8 mouse cellular contexts compared by ENCODE assay signal in genomic region chr7:30444971-30445751, GRCm38 (mm10). TPM values are rescaled to one million over a fixed set of nuclear protein-coding genes. Genes with fewer than 3 reads are reported as not detected.
DNase-seq lines count a peak whose midpoint lies in the region; ATAC-seq and TF ChIP-seq lines count a peak whose summit lies in the region.

Gene Aplp1 (minus strand): TSS chr7:30445535.

- H3K36me3 ChIP-seq in forebrain, embryonic 10.5 days (replicated peaks), result peaks cover 13% of the 10 kb centered on the region; the same call in 1 of the 2 replicates
- H3K36me3 ChIP-seq in hindbrain, embryonic 12.5 days, result peaks cover 27% of the 10 kb centered on the region
- no peaks in the 10 kb centered on the region for H3K36me3 ChIP-seq in lung, embryonic 15.5 days

- H3K4me2 ChIP-seq in hindbrain, embryonic 12.5 days (replicated peaks), result peak within 1 kb of the TSS; percentile 84
- H3K4me2 ChIP-seq in lung, embryonic 15.5 days, result peak within 1 kb of the TSS; percentile 87

- no peak within 1 kb of the TSS for H3K27ac ChIP-seq in bone marrow macrophage, adult 2 months (ENCODE audit: insufficient read depth, low read depth, low read length)
- H3K27ac ChIP-seq in forebrain, embryonic 10.5 days, result peak within 1 kb of the TSS; percentile 85
- H3K27ac ChIP-seq in hindbrain, embryonic 12.5 days, result peak within 1 kb of the TSS; percentile 97
- no peak within 1 kb of the TSS for H3K27ac ChIP-seq in lung, embryonic 15.5 days

- no peaks in the 10 kb centered on the region; the same call in 1 of the 2 replicates for H3K4me1 ChIP-seq in bone marrow macrophage, adult 2 months (ENCODE audit: control insufficient read depth, insufficient read depth, low read length)
- H3K4me1 ChIP-seq in forebrain, embryonic 10.5 days, result peaks cover 29% of the 10 kb centered on the region
- H3K4me1 ChIP-seq in hindbrain, embryonic 12.5 days, result peaks cover 34% of the 10 kb centered on the region
- peaks cover 21% of the 10 kb centered on the region for H3K4me1 ChIP-seq in lung, embryonic 15.5 days

- ATAC-seq in hindbrain, embryonic 12.5 days (ENCODE audit: low FRiP score), result peak; percentile 78
- ATAC-seq in lung, embryonic 15.5 days (ENCODE audit: borderline replicate concordance, extremely low read depth, low FRiP score, low TSS enrichment), result peak; percentile 79

- peaks cover 17% of the 10 kb centered on the region; the same call in 1 of the 2 replicates for H3K9me3 ChIP-seq in forebrain, embryonic 10.5 days
- H3K9me3 ChIP-seq in hindbrain, embryonic 12.5 days (replicated peaks), result 0 out of 2 replicates have a peak, but pooled peaks cover 5% of the 10 kb centered on the region
- H3K9me3 ChIP-seq in lung, embryonic 15.5 days, result no peaks in the 10 kb centered on the region

- peak within 1 kb of the TSS; percentile 49 for H3K4me3 ChIP-seq in bone marrow macrophage, adult 2 months (ENCODE audit: insufficient read depth, low read length)
- peak within 1 kb of the TSS; percentile 77 for H3K4me3 ChIP-seq in forebrain, embryonic 10.5 days
- H3K4me3 ChIP-seq in hindbrain, embryonic 12.5 days, result peak within 1 kb of the TSS; percentile 78
- H3K4me3 ChIP-seq in lung, embryonic 15.5 days, result peak within 1 kb of the TSS; percentile 55

- no peak for TF ChIP-seq CTCF in bone marrow macrophage, adult 2 months (IDR thresholded peaks at IDR 0.05; ENCODE audit: low read depth, low read length)

- DNase-seq in MN1 (ENCODE audit: low spot score), result peak; percentile 78
- peak; percentile 67 for DNase-seq in forebrain, embryonic 10.5 days (ENCODE audit: extremely low spot score, low spot score)
- peak; percentile 84 for DNase-seq in layer of hippocampus, adult 9-11 months
- DNase-seq in retina, postnatal 7 days (ENCODE audit: low read depth, low spot score), result peak; percentile 42
- DNase-seq in gastrocnemius, postnatal 25 days, result no peak

- WGBS in forebrain, embryonic 10.5 days, result under 1% methylated on average over 71 of the region's 72 CpGs
- WGBS in hindbrain, embryonic 12.5 days, result under 1% methylated on average over 48 of the region's 72 CpGs
- WGBS in lung, embryonic 15.5 days, result under 1% methylated on average over 70 of the region's 72 CpGs

- peaks cover 60% of the 10 kb centered on the region for H3K27me3 ChIP-seq in forebrain, embryonic 10.5 days (ENCODE audit: poor library complexity, severe bottlenecking)
- H3K27me3 ChIP-seq in hindbrain, embryonic 12.5 days, result peaks cover 3% of the 10 kb centered on the region; the same call in 1 of the 2 replicates
- peaks cover 22% of the 10 kb centered on the region for H3K27me3 ChIP-seq in lung, embryonic 15.5 days

- no peak for TF ChIP-seq POLR2A in bone marrow macrophage, adult 2 months (IDR thresholded peaks at IDR 0.05; ENCODE audit: borderline replicate concordance, low read depth, low read length)

- H3K9ac ChIP-seq in hindbrain, embryonic 12.5 days, result peak within 1 kb of the TSS; percentile 90
- peak within 1 kb of the TSS; percentile 49 for H3K9ac ChIP-seq in lung, embryonic 15.5 days

RNA-seq across cellular contexts. Expression of gene Aplp1, which starts in this region (rescaled TPM):
- 2.0 and 2.3 TPM in 2 replicates for polyA plus RNA-seq in bone marrow macrophage, adult 2 months (2012; ENCODE audit: insufficient read depth, insufficient read length, missing spikeins)
- 25.4 and 33.7 TPM in 2 replicates for polyA plus RNA-seq in forebrain, embryonic 10.5 days (2016; fragmentation: Nextera tagmentation; extraction: Ambion mirVana)
- polyA plus RNA-seq in hindbrain, embryonic 12.5 days (2016; fragmentation: Nextera tagmentation; extraction: Ambion mirVana), result 348 and 365 TPM in 2 replicates
- polyA plus RNA-seq in lung, embryonic 15.5 days (2015; fragmentation: Nextera tagmentation; extraction: Ambion mirVana), result 23.9 and 24.4 TPM in 2 replicates
- under 1 TPM; 0.72 to 0.95 TPM for total RNA-seq in gastrocnemius, postnatal 25 days (2021)

Comparison
In these comparisons a context has a peak if more than half of its experiments do, and no peak if none do; other contexts are left out.
1. RNA of gene Aplp1 (polyA plus RNA-seq): 348 to 365 TPM in hindbrain, embryonic 12.5 days; 25.4 to 33.7 TPM in forebrain, embryonic 10.5 days, 23.9 to 24.4 TPM in lung, embryonic 15.5 days and 2.0 to 2.3 TPM in bone marrow macrophage, adult 2 months; every median in the first group is over 10 times any median in the second.
2. H3K27ac ChIP-seq: peak in forebrain, embryonic 10.5 days (single experiment) and hindbrain, embryonic 12.5 days (single experiment); none in bone marrow macrophage, adult 2 months (single experiment) and lung, embryonic 15.5 days (single experiment).
3. Peak in every context shown above with its lines, with median percentiles within 50 percentile points of each other: H3K4me3 ChIP-seq.